Mouse (Mus musculus): ENCODE results near the gene Me1.

- TF ChIP-seq CTCF (IDR thresholded peaks at IDR 0.05; ENCODE audit: borderline replicate concordance, insufficient read depth, low read length) (no peak), POLR2A (IDR thresholded peaks at IDR 0.05; ENCODE audit: low read depth, low read length) (no peak)
Observed at GRCm38 (mm10) chr9:86668590-86669252, 27.0 kb downstream of the Me1 start.
